Mouse (Mus musculus): ENCODE data around the gene Polh.

- TF ChIP-seq EP300 (IDR thresholded peaks at IDR 0.05; ENCODE audit: low read depth) (no peak), CTCF (IDR thresholded peaks at IDR 0.05; ENCODE audit: low read depth) (no peak)
Measured at GRCm38 (mm10) chr17:46237079-46237478, 34.6 kb upstream of the Polh start.
